Mouse (Mus musculus): ENCODE results near the gene Psg16. TPM values are rescaled to one million over a fixed set of nuclear protein-coding genes. Genes with fewer than 3 reads are reported as not detected.

Gene Psg16
- total and polyA plus RNA-seq, 3 experiments, result 0.27 TPM; not detected in 2

GRCm38 (mm10) chr7:17078076-17078654 is 4.3 kb downstream of the Psg16 start:
- dilution Hi-C loops (cut with MboI; ENCODE audit: extremely low pct_ligation_motif_present, extremely low pct_unique_long_range_greater_than_20kb, low sequenced_read_pairs), result no loop called here
- in situ Hi-C loops (cut with MboI; ENCODE audit: low pct_ligation_motif_present, low pct_unique_long_range_greater_than_20kb, low sequenced_read_pairs), result no loop called here
- Histone ChIP-seq H3K27me3 (replicated peaks) (peaks cover 44% of the 10 kb centered on the region), H3K27ac (ENCODE audit: insufficient read depth, low read depth) (no peak overlapping the region), H3K9ac (ENCODE audit: insufficient read depth, low read depth) (no peak overlapping the region), H3K79me2 (replicated peaks; ENCODE audit: control insufficient read depth, extremely low read depth, insufficient read depth, poor library complexity, severe bottlenecking) (no peaks in the 10 kb centered on the region), H3K9me3 (replicated peaks; ENCODE audit: low read length) (no peaks in the 10 kb centered on the region), H3K36me3 (replicated peaks in 1 of 2; ENCODE audit: control insufficient read depth in 1 of 2, insufficient read depth in 1 of 2, low read length in 1 of 2) (no peaks in the 10 kb centered on the region), H3K4me3 (replicated peaks in 1 of 3; ENCODE audit: low read depth in 2 of 3, low read length in 2 of 3, poor library complexity in 1 of 3) (no peak overlapping the region), H3K4me2 (ENCODE audit: insufficient read depth, low read depth, poor library complexity, severe bottlenecking) (no peak overlapping the region), H3K4me1 (ENCODE audit: control insufficient read depth in 1 of 2, insufficient read depth in 2 of 2) (no peaks in the 10 kb centered on the region)
- TF ChIP-seq E2F4 (IDR thresholded peaks at IDR 0.05; ENCODE audit: insufficient replicate concordance, low read depth, low read length) (no peak), ZKSCAN1 (IDR thresholded peaks at IDR 0.05; ENCODE audit: borderline replicate concordance, low read depth, low read length) (no peak), ELF1 (IDR thresholded peaks at IDR 0.05; ENCODE audit: low read depth, low read length) (no peak), KAT2A (IDR thresholded peaks at IDR 0.05; ENCODE audit: insufficient replicate concordance, low read length) (no peak), BHLHE40 (IDR thresholded peaks at IDR 0.05; ENCODE audit: low read depth, low read length) (no peak), MAZ (IDR thresholded peaks at IDR 0.05; ENCODE audit: low read depth, low read length) (no peak), ETS1 (conservative IDR thresholded peaks at IDR 0.05; ENCODE audit: low read depth, low read length) (no peak), ZMIZ1 (IDR thresholded peaks at IDR 0.05; ENCODE audit: low read depth, low read length) (no peak), MXI1 (IDR thresholded peaks at IDR 0.05; ENCODE audit: low read depth, low read length) (no peak), IRF4 (IDR thresholded peaks at IDR 0.05; ENCODE audit: low read depth, low read length) (no peak), UBTF (IDR thresholded peaks at IDR 0.05; ENCODE audit: low read depth, low read length) (no peak), TBP (conservative IDR thresholded peaks at IDR 0.05; ENCODE audit: low read depth, low read length) (no peak), MEF2A (IDR thresholded peaks at IDR 0.05; ENCODE audit: borderline replicate concordance, low read depth, low read length) (no peak), MYC (IDR thresholded peaks at IDR 0.05; ENCODE audit: low read depth, low read length) (no peak), HCFC1 (IDR thresholded peaks at IDR 0.05; ENCODE audit: low read depth, low read length) (no peak), RAD21 (IDR thresholded peaks at IDR 0.05; ENCODE audit: low read depth, low read length) (no peak), SIN3A (IDR thresholded peaks at IDR 0.05; ENCODE audit: low read length) (no peak), CHD2 (IDR thresholded peaks at IDR 0.05; ENCODE audit: low read length) (no peak), MAX (IDR thresholded peaks at IDR 0.05; ENCODE audit: low read length) (no peak)
- no peak for DNase-seq (ENCODE audit: extremely low read depth)

- H3K36me3 ChIP-seq (replicated peaks in 1 of 2; ENCODE audit: control insufficient read depth in 1 of 2, insufficient read depth in 1 of 2, low read length in 1 of 2), result no peaks in the 10 kb centered on the region
- DNase-seq (ENCODE audit: extremely low read depth), result no peak
- H3K9me3 ChIP-seq (replicated peaks; ENCODE audit: low read length), result no peaks in the 10 kb centered on the region
- H3K4me3 ChIP-seq (replicated peaks in 1 of 3; ENCODE audit: low read depth in 2 of 3, low read length in 2 of 3, poor library complexity in 1 of 3), result no peak overlapping the region
- H3K9ac ChIP-seq (ENCODE audit: insufficient read depth, low read depth), result no peak overlapping the region
- H3K27me3 ChIP-seq (replicated peaks), result peaks cover 77% of the 10 kb centered on the region
- no peak overlapping the region for H3K27ac ChIP-seq (ENCODE audit: insufficient read depth, low read depth)
- in situ Hi-C loops (cut with MboI; ENCODE audit: low pct_ligation_motif_present, low pct_unique_long_range_greater_than_20kb, low sequenced_read_pairs), result no loop called here
- TF ChIP-seq SIN3A (IDR thresholded peaks at IDR 0.05; ENCODE audit: low read length) (no peak), CTCF (conservative IDR thresholded peaks at IDR 0.05 in 1 of 2, IDR thresholded peaks at IDR 0.05 in 1 of 2; ENCODE audit: low read depth in 2 of 2, low read length in 2 of 2) (no peak)
- dilution Hi-C loops (cut with MboI; ENCODE audit: extremely low pct_ligation_motif_present, extremely low pct_unique_long_range_greater_than_20kb, low sequenced_read_pairs), result no loop called here
- no peak overlapping the region for H3K4me2 ChIP-seq (ENCODE audit: insufficient read depth, low read depth, poor library complexity, severe bottlenecking)
- no peaks in the 10 kb centered on the region for H3K4me1 ChIP-seq (ENCODE audit: control insufficient read depth in 1 of 2, insufficient read depth in 2 of 2)
- H3K79me2 ChIP-seq (replicated peaks; ENCODE audit: control insufficient read depth, extremely low read depth, insufficient read depth, poor library complexity, severe bottlenecking), result no peaks in the 10 kb centered on the region
Observed at GRCm38 (mm10) chr7:17082766-17083165, 8.9 kb downstream of the Psg16 start.
